Mouse (Mus musculus): Measurements from ENCODE around the gene Rabgef1.

- TF ChIP-seq CTCF (IDR thresholded peaks at IDR 0.05; ENCODE audit: low read depth, low read length) (no peak), GATA1 (IDR thresholded peaks at IDR 0.05; ENCODE audit: borderline replicate concordance, low read length) (no peak)
Measured at GRCm38 (mm10) chr5:130221760-130222145, 50.2 kb downstream of the Rabgef1 start.

All from G1E (cell line).